Mouse (Mus musculus) forebrain, embryonic 15.5 days (tissue): ENCODE results near the gene Nfia. TPM values are rescaled to one million over a fixed set of nuclear protein-coding genes. Genes with fewer than 3 reads are reported as not detected.
A peak's percentile ranks its signal among the peaks of the same experiment; 100 is the strongest.

Experiments used
- ATAC-seq: fragments of 200-750 bp; cut with Nextera tagmentation; replicated peaks from 2 replicates; pipeline ENCODE4 v1.8.0; 2017; ENCODE audit warnings: mild to moderate bottlenecking, moderate TSS enrichment, moderate library complexity
- H3K27ac ChIP-seq: fragments of 300-500 bp; sonication (generic); replicated peaks from 2 replicates; pipeline ENCODE4 v1.5.1; 2015; ENCODE audit warnings: mild to moderate bottlenecking, inconsistent platforms
- H3K27me3 ChIP-seq: fragments of 300-500 bp; sonication (generic); 2 replicates; pipeline ENCODE4 v1.6.1; 2015; ENCODE audit warnings: inconsistent platforms
- H3K36me3 ChIP-seq: fragments of 300-500 bp; sonication (generic); 2 replicates; pipeline ENCODE4 v1.6.1; 2015; ENCODE audit warnings: mild to moderate bottlenecking, inconsistent platforms
- H3K4me1 ChIP-seq: fragments of 300-500 bp; sonication (generic); 2 replicates; pipeline ENCODE4 v1.6.1; 2015; ENCODE audit warnings: inconsistent platforms
- H3K4me2 ChIP-seq: fragments of 300-500 bp; sonication (generic); replicated peaks from 2 replicates; pipeline ENCODE4 v1.6.1; 2015; ENCODE audit warnings: mild to moderate bottlenecking, inconsistent platforms
- H3K4me3 ChIP-seq: fragments of 300-500 bp; sonication (generic); 2 replicates; pipeline ENCODE4 v1.5.1; 2015; ENCODE audit warnings: mild to moderate bottlenecking, inconsistent platforms
- H3K9ac ChIP-seq: fragments of 300-500 bp; sonication (generic); replicated peaks from 2 replicates; pipeline ENCODE4 v1.6.1; 2015; ENCODE audit warnings: mild to moderate bottlenecking, inconsistent platforms
- H3K9me3 ChIP-seq: fragments of 300-500 bp; sonication (generic); 2 replicates; pipeline ENCODE4 v1.6.1; 2016; ENCODE audit warnings: inconsistent platforms
- WGBS: fragments of 180-500 bp; shearing (Covaris S2); methylation state at CpG from one replicate; pipeline ENCODE4 v1.1.7; 2015; ENCODE audit warnings: mixed read lengths; 5-methylcytosine and 5-hydroxymethylcytosine counted together
- polyA plus RNA-seq: library from polyadenylated mRNA; unstranded; fragments of >200 nt; fragmentation: Nextera tagmentation; extraction: Ambion mirVana; gene quantifications from 2 replicates; pipeline ENCODE4 v1.2.1, GENCODE M21; 2015

Gene Nfia
- 98.3 and 101 TPM in 2 replicates for polyA plus RNA-seq

DNA sequence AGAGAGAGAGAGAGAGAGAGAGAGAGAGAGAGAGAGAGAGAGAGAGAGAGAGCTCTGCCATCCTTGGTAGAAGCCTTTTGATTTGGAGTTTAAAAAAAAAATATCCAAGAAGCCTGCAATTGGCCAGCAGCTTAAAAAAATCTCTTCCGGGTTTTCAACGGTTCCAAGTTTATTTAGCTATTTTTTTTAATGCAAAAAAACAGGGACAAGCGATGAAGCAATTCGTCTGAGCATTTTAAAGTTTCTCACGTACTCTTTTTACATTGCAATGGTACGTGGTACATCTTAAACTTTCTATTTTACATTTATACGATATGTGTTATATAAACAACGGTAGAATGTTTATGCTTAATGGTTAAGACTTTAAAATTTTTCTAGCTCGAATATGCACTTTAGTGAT lies at the start of gene Nfia:
Gene Nfia (plus strand): TSS at position 94 of the 400 bp plus-strand sequence.
- no peak for ATAC-seq
- 0% methylated on average over 9 of the region's 9 CpGs for WGBS
- no peaks in the 10 kb centered on the region for H3K9me3 ChIP-seq

GRCm38 (mm10) chr4:97723374-97723773 lies 49.2 kb upstream of the Nfia start:
- Histone ChIP-seq H3K9me3 (no peaks in the 10 kb centered on the region), H3K4me3 (no peak overlapping the region), H3K27me3 (no peaks in the 10 kb centered on the region), H3K9ac (no peak overlapping the region), H3K27ac (no peak overlapping the region), H3K36me3 (no peaks in the 10 kb centered on the region), H3K4me2 (no peak overlapping the region), H3K4me1 (peaks cover 4% of the 10 kb centered on the region; the same call in 1 of the 2 replicates)
- ATAC-seq, result no peak
- 86% methylated on average over 6 of the region's 6 CpGs for WGBS

More for the DNA sequence above, at the start of gene Nfia:
- Histone ChIP-seq H3K36me3 (no peaks in the 10 kb centered on the region), H3K27me3 (no peaks in the 10 kb centered on the region), H3K9ac (peak within 1 kb of the TSS; percentile 48), H3K27ac (peak within 1 kb of the TSS; percentile 97), H3K4me2 (peak within 1 kb of the TSS; percentile 58), H3K4me1 (peaks cover 39% of the 10 kb centered on the region), H3K4me3 (peak within 1 kb of the TSS; percentile 46)

DNA sequence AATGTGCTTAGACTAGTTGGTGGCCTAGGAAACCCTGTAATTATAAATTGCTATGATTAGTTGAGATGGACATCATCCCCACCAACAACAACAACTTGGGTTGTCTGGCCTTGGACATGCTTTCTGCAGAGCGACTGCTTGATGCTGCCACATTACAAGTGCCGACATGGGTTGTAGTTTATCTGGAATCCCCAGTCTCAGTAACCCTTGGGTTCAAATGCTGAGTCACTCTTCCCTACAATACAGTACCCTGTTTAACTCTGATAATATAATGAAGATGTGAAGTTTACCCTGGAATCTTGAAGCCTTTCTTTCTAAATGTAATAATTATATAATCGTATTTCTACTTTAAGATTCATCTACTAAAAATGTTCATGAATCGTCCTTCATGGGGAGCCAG lies 44.0 kb upstream of the Nfia start:
- Histone ChIP-seq H3K4me1 (no peaks in the 10 kb centered on the region), H3K9me3 (no peaks in the 10 kb centered on the region), H3K36me3 (no peaks in the 10 kb centered on the region), H3K9ac (no peak overlapping the region), H3K27ac (no peak overlapping the region), H3K4me2 (no peak overlapping the region), H3K27me3 (no peaks in the 10 kb centered on the region), H3K4me3 (no peak overlapping the region)
- no peak for ATAC-seq
- 95% methylated on average over 4 of the region's 4 CpGs for WGBS

DNA sequence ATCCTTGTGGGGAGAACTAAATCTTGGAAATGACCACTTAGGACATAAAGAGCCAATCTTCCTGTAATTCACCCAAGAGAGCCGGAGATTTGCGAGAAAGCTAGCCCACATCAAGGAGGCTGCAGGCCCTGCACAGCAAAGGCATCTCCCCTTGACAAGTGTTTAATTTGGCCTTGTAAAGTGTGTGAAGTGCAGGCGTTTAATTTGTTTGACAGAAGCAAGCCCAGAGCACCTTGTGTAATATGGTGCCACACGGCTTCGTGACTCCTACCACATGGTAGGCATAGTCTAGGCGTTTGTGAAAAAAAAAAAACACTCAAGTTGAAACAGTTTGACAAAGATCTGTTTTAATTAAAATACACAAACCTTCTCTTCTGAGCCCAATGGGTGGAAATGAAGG lies 42.5 kb upstream of the Nfia start:
- H3K4me2 ChIP-seq, result no peak overlapping the region
- no peak for ATAC-seq
- H3K9ac ChIP-seq, result no peak overlapping the region
- no peaks in the 10 kb centered on the region for H3K4me1 ChIP-seq
- whole genome bisulfite sequencing, result 62% methylated on average over 6 of the region's 6 CpGs
- H3K9me3 ChIP-seq, result no peaks in the 10 kb centered on the region
- no peak overlapping the region for H3K27ac ChIP-seq
- H3K27me3 ChIP-seq, result no peaks in the 10 kb centered on the region
- no peaks in the 10 kb centered on the region for H3K36me3 ChIP-seq
- no peak overlapping the region for H3K4me3 ChIP-seq

DNA sequence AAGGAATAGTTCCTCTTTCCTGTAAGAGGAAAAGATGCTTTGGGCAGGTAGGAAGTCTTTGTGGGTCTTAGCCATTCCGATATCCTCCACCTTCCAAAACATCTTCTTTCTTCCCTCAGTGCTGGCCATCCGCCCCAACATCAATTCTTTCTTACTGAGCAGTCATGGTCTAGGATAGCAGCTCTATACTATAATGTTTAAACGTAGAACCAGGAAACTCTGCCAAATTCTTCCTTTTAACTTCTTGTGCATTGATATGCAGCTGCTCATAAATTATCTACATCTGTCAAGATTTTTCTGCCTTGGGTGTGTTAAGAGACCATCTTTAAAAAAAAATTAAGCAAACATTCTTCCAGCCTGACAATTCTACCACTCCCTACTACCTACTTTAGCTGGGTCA lies 42.1 kb upstream of the Nfia start:
- Histone ChIP-seq H3K9ac (no peak overlapping the region), H3K27ac (no peak overlapping the region), H3K27me3 (no peaks in the 10 kb centered on the region), H3K36me3 (no peaks in the 10 kb centered on the region), H3K9me3 (no peaks in the 10 kb centered on the region), H3K4me2 (no peak overlapping the region), H3K4me3 (no peak overlapping the region), H3K4me1 (no peaks in the 10 kb centered on the region)
- no peak for ATAC-seq
- WGBS, result 92% methylated on average over 3 of the region's 3 CpGs

DNA sequence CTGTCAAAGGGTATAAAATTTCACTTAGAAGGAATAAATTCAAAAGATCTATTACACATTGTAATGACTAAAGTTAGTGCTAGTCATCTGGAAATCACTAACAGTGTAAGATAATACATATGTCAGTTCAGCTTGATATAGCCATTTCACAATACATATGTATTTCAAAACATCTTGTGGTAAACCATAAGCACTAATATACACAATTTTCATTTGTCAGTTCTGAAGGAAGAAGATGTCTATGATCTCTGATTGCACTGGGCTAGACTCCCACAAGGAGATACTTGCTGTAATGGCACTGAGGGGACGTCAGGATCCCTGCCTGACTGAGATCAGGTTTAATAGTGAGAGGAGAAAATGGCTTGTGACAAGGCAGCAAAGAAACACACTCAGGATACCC lies 39.1 kb upstream of the Nfia start:
- WGBS, result 50% methylated on average over 1 of the region's 1 CpGs
- no peak overlapping the region for H3K4me2 ChIP-seq
- no peak for ATAC-seq
- H3K4me3 ChIP-seq, result no peak overlapping the region
- no peaks in the 10 kb centered on the region for H3K36me3 ChIP-seq
- H3K4me1 ChIP-seq, result no peaks in the 10 kb centered on the region
- no peaks in the 10 kb centered on the region for H3K9me3 ChIP-seq
- no peaks in the 10 kb centered on the region for H3K27me3 ChIP-seq
- H3K27ac ChIP-seq, result no peak overlapping the region
- no peak overlapping the region for H3K9ac ChIP-seq

- Histone ChIP-seq H3K4me1 (peaks cover 15% of the 10 kb centered on the region), H3K27me3 (no peaks in the 10 kb centered on the region), H3K4me3 (no peak overlapping the region), H3K36me3 (no peaks in the 10 kb centered on the region), H3K27ac (no peak overlapping the region), H3K4me2 (no peak overlapping the region), H3K9me3 (no peaks in the 10 kb centered on the region), H3K9ac (no peak overlapping the region)
- no peak for ATAC-seq
- 77% methylated on average over 5 of the region's 5 CpGs for WGBS
Observed at GRCm38 (mm10) chr4:97743932-97744331, 28.6 kb upstream of the Nfia start.

DNA sequence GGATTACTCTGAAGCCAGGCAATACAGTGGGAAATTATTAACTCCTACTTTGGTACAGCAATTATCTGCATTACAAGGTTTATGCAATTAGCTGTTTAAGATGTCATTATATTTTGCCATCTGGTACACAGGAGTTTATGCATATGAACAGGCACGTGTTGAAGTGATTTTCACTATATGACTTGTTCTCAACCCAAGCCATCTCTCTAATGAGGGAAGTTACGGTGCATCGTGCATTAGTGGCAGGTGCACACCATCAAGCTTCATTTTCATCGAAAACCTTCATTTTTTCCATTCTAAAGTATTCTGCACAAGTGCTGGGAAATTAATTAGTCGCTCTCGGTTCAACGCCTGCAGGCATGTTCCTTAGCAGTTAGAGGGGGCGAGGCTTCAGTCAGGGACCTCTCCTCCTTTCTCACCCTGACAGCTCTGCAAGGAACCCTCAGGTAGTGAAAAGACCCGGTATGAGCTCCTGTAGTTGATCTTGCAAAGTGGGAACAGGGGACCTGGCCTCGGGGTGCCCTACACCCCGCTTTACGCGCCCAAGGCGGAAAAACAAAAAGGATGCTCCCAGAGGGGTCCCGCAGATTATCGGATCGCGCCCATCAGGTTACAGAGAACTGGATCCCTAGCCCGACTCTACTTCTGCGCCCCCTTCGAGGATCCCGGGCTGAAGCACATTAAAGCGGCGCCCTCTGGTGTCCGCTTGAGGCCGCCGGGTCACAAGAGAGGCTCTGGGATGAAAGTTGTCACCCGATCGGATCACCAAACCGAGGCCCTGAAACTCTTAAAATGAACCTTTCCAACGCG lies 27.0 kb upstream of the Nfia start:
- peak; percentile 86 for ATAC-seq
- Histone ChIP-seq H3K9ac (peak overlapping the region; percentile 46), H3K27ac (peak overlapping the region; percentile 56), H3K27me3 (no peaks in the 10 kb centered on the region), H3K36me3 (no peaks in the 10 kb centered on the region), H3K4me3 (peak overlapping the region; percentile 36), H3K4me2 (peak overlapping the region; percentile 76), H3K9me3 (no peaks in the 10 kb centered on the region), H3K4me1 (peaks cover 17% of the 10 kb centered on the region)
- 3% methylated on average over 32 of the region's 32 CpGs for WGBS

DNA sequence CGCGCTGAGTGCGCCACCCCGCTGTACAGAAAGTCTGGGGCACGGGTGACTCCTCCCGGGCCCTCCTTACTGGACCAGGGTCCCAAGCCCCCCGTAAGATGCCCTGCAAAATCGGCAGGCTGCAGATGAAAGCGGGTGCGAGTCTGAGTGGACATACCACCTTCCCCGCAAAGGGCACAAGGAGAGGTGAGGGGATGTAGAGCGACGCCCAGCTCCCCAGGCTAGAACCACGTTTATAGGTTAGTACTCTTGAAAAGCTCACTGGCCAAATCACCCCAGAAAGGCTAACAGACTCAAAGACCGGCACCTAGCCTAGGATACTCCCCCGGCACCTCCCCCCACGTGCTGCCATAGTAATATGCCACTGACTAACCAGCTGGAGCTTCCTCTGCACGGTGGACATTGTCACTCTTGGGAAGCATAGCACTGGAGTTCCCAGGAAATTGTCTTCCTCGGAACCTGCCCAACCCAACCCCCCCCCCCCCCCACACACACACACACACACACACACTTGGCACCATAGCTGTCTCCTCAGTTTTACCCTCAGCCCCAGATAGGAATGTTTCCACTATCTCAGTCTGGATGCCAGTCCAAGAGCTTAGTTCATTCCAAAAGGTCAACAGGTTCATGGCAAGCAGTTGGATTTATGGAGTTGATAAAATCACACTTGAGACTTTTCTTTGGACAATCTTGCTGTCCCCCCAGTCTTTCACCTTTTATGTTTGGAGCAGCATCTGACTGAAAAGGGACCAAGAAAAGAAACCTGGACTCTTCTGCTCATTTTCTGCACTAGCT lies 26.2 kb upstream of the Nfia start:
- WGBS, result 12% methylated on average over 19 of the region's 19 CpGs
- Histone ChIP-seq H3K36me3 (no peaks in the 10 kb centered on the region), H3K9ac (peak overlapping the region; percentile 46), H3K27ac (0 out of 2 replicates have a peak overlapping the region, but pooled peaks have one; percentile 14), H3K9me3 (no peaks in the 10 kb centered on the region), H3K27me3 (no peaks in the 10 kb centered on the region), H3K4me3 (peak overlapping the region; percentile 36), H3K4me2 (peak overlapping the region; percentile 76), H3K4me1 (peaks cover 25% of the 10 kb centered on the region)
- ATAC-seq, result no peak; the same call in 1 of the 2 replicates

DNA sequence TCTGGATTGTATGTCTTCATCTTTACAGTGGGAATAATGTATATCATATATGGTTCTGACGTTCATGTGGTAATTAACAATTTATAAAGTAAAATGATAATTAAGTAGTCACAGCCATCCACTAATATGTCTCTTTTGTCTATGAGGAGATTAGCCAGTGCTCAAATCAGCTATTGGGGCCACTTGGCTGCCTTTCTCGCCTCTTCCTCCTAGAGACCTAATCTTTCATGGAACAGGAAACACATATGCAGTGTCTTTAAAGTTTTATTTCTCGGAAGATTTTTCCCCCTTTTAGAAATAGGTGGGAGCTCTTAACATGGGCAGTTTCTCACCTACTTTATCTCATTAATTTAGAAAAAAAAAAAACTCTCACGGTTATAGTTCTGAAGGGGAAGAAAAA lies 22.1 kb upstream of the Nfia start:
- H3K27me3 ChIP-seq, result no peaks in the 10 kb centered on the region; the same call in 1 of the 2 replicates
- no peak overlapping the region for H3K27ac ChIP-seq
- peaks cover 41% of the 10 kb centered on the region for H3K4me1 ChIP-seq
- no peak overlapping the region for H3K9ac ChIP-seq
- no peaks in the 10 kb centered on the region for H3K36me3 ChIP-seq
- ATAC-seq, result no peak
- 41% methylated on average over 4 of the region's 4 CpGs for whole genome bisulfite sequencing
- no peaks in the 10 kb centered on the region for H3K9me3 ChIP-seq
- H3K4me3 ChIP-seq, result no peak overlapping the region
- no peak overlapping the region for H3K4me2 ChIP-seq

GRCm38 (mm10) chr4:97751030-97751482 lies 21.5 kb upstream of the Nfia start:
- H3K4me1 ChIP-seq, result peaks cover 37% of the 10 kb centered on the region
- H3K9me3 ChIP-seq, result no peaks in the 10 kb centered on the region
- H3K9ac ChIP-seq, result peak overlapping the region; percentile 52
- peak; percentile 73 for ATAC-seq
- peak overlapping the region; percentile 73 for H3K27ac ChIP-seq
- H3K4me2 ChIP-seq, result peak overlapping the region; percentile 74
- H3K27me3 ChIP-seq, result no peaks in the 10 kb centered on the region; the same call in 1 of the 2 replicates
- H3K4me3 ChIP-seq, result peak overlapping the region; percentile 39
- WGBS, result under 1% methylated on average over 20 of the region's 20 CpGs
- H3K36me3 ChIP-seq, result no peaks in the 10 kb centered on the region
